Mouse (Mus musculus): ENCODE measurements around the gene Klhl23. TPM values are rescaled to one million over a fixed set of nuclear protein-coding genes. Genes with fewer than 3 reads are reported as not detected.
"Not testable (repeated sequence)": the region's sequence is repeated elsewhere in the genome, so short reads cannot be mapped to it uniquely, and the experiment has no call there.

Klhl23 gene
- polyA plus RNA-seq, 1 experiment from 2014 or later = 42.8 TPM

GRCm38 (mm10) chr2:69810169-69810568, 11.6 kb upstream of the Klhl23 start:
- Histone ChIP-seq H3K4me1 (no peaks in the 10 kb centered on the region), H3K9me3 (no peaks in the 10 kb centered on the region), H3K4me3 (no peak overlapping the region), H3K36me3 (no peaks in the 10 kb centered on the region), H3K27ac (replicated peaks) (no peak overlapping the region), H3K4me2 (no peak overlapping the region), H3K9ac (no peak overlapping the region), H3K27me3 (replicated peaks) (no peaks in the 10 kb centered on the region)
- 38% methylated on average over 15 of the region's 15 CpGs for WGBS
- ATAC-seq (ENCODE audit: extremely low read depth, insufficient number of reproducible peaks, low FRiP score, low TSS enrichment) = no peak

- not testable (repeated sequence) for H3K27ac ChIP-seq (replicated peaks); H3K9ac ChIP-seq; H3K4me3 ChIP-seq; H3K9me3 ChIP-seq; H3K4me1 ChIP-seq; H3K36me3 ChIP-seq; H3K27me3 ChIP-seq (replicated peaks); ATAC-seq (ENCODE audit: extremely low read depth, insufficient number of reproducible peaks, low FRiP score, low TSS enrichment); H3K4me2 ChIP-seq
- WGBS = 55% methylated on average over 7 of the region's 7 CpGs
Observed at GRCm38 (mm10) chr2:69811349-69811748, 10.4 kb upstream of the Klhl23 start.

- H3K27ac ChIP-seq (replicated peaks) = no peak overlapping the region
- WGBS = 19% methylated on average over 5 of the region's 5 CpGs
- H3K4me1 ChIP-seq = peaks cover 17% of the 10 kb centered on the region
- H3K4me3 ChIP-seq = no peak overlapping the region
- H3K4me2 ChIP-seq = no peak overlapping the region
- no peaks in the 10 kb centered on the region for H3K9me3 ChIP-seq
- H3K9ac ChIP-seq = no peak overlapping the region
- ATAC-seq (ENCODE audit: extremely low read depth, insufficient number of reproducible peaks, low FRiP score, low TSS enrichment) = no peak
- no peaks in the 10 kb centered on the region for H3K27me3 ChIP-seq (replicated peaks)
- H3K36me3 ChIP-seq = no peaks in the 10 kb centered on the region
Observed at GRCm38 (mm10) chr2:69816575-69816974, 5.2 kb upstream of the Klhl23 start.

- no peak overlapping the region for H3K27ac ChIP-seq (replicated peaks)
- no peak overlapping the region for H3K4me2 ChIP-seq
- H3K4me1 ChIP-seq = peaks cover 21% of the 10 kb centered on the region
- no peaks in the 10 kb centered on the region for H3K27me3 ChIP-seq (replicated peaks)
- 72% methylated on average over 9 of the region's 9 CpGs for WGBS
- no peak overlapping the region for H3K4me3 ChIP-seq
- ATAC-seq (ENCODE audit: extremely low read depth, insufficient number of reproducible peaks, low FRiP score, low TSS enrichment) = no peak
- no peak overlapping the region for H3K9ac ChIP-seq
- H3K36me3 ChIP-seq = no peaks in the 10 kb centered on the region
- H3K9me3 ChIP-seq = no peaks in the 10 kb centered on the region
Observed at GRCm38 (mm10) chr2:69818350-69819085, 3.2 kb upstream of the Klhl23 start.

GRCm38 (mm10) chr2:69820201-69820600, 1.5 kb upstream of the Klhl23 start:
- WGBS = 49% methylated on average over 1 of the region's 1 CpGs
- H3K27ac ChIP-seq (replicated peaks) = peak overlapping the region; percentile 56; the same call in 1 of the 2 replicates
- H3K4me2 ChIP-seq = no peak overlapping the region
- no peak overlapping the region for H3K9ac ChIP-seq
- H3K9me3 ChIP-seq = no peaks in the 10 kb centered on the region
- H3K27me3 ChIP-seq (replicated peaks) = no peaks in the 10 kb centered on the region
- no peak overlapping the region for H3K4me3 ChIP-seq
- ATAC-seq (ENCODE audit: extremely low read depth, insufficient number of reproducible peaks, low FRiP score, low TSS enrichment) = no peak
- H3K36me3 ChIP-seq = peaks cover 7% of the 10 kb centered on the region; the same call in 1 of the 2 replicates
- peaks cover 38% of the 10 kb centered on the region for H3K4me1 ChIP-seq

- under 1% methylated on average over 79 of the region's 80 CpGs for WGBS
- Histone ChIP-seq H3K4me2 (peak overlapping the region; percentile 85), H3K27me3 (replicated peaks) (no peaks in the 10 kb centered on the region), H3K4me3 (peak overlapping the region; percentile 88), H3K27ac (replicated peaks) (peak overlapping the region; percentile 98), H3K9me3 (no peaks in the 10 kb centered on the region), H3K36me3 (peaks cover 22% of the 10 kb centered on the region), H3K9ac (peak overlapping the region; percentile 98), H3K4me1 (peaks cover 45% of the 10 kb centered on the region)
- ATAC-seq (ENCODE audit: extremely low read depth, insufficient number of reproducible peaks, low FRiP score, low TSS enrichment) = peak; percentile 79; the same call in 1 of the 2 replicates
Observed at GRCm38 (mm10) chr2:69822361-69823128, 801 bp downstream of the Klhl23 start.

- H3K27me3 ChIP-seq (replicated peaks) = no peaks in the 10 kb centered on the region
- WGBS = 2% methylated on average over 45 of the region's 45 CpGs
- H3K4me1 ChIP-seq = peaks cover 49% of the 10 kb centered on the region
- no peaks in the 10 kb centered on the region for H3K9me3 ChIP-seq
- H3K9ac ChIP-seq = peak overlapping the region; percentile 98
- H3K4me3 ChIP-seq = peak overlapping the region; percentile 88
- peak overlapping the region; percentile 98 for H3K27ac ChIP-seq (replicated peaks)
- ATAC-seq (ENCODE audit: extremely low read depth, insufficient number of reproducible peaks, low FRiP score, low TSS enrichment) = 0 out of 2 replicates have a peak, but pooled peaks have one; percentile 39
- peaks cover 25% of the 10 kb centered on the region for H3K36me3 ChIP-seq
- H3K4me2 ChIP-seq = peak overlapping the region; percentile 85
Observed at GRCm38 (mm10) chr2:69823129-69823677, 1.5 kb downstream of the Klhl23 start.

GRCm38 (mm10) chr2:69825898-69826297, 4.2 kb downstream of the Klhl23 start:
- Histone ChIP-seq H3K9me3 (no peaks in the 10 kb centered on the region), H3K27me3 (replicated peaks) (no peaks in the 10 kb centered on the region), H3K4me1 (peaks cover 44% of the 10 kb centered on the region), H3K27ac (replicated peaks) (peak overlapping the region; percentile 36; the same call in 1 of the 2 replicates), H3K9ac (no peak overlapping the region), H3K36me3 (peaks cover 51% of the 10 kb centered on the region), H3K4me3 (no peak overlapping the region), H3K4me2 (no peak overlapping the region)
- 79% methylated on average over 10 of the region's 10 CpGs for WGBS
- ATAC-seq (ENCODE audit: extremely low read depth, insufficient number of reproducible peaks, low FRiP score, low TSS enrichment) = no peak

GRCm38 (mm10) chr2:69826380-69826779, 4.6 kb downstream of the Klhl23 start:
- H3K36me3 ChIP-seq = peaks cover 56% of the 10 kb centered on the region
- no peak overlapping the region for H3K4me2 ChIP-seq
- H3K27ac ChIP-seq (replicated peaks) = peak overlapping the region; percentile 36; the same call in 1 of the 2 replicates
- 59% methylated on average over 2 of the region's 2 CpGs for WGBS
- no peak overlapping the region for H3K4me3 ChIP-seq
- no peak overlapping the region for H3K9ac ChIP-seq
- H3K9me3 ChIP-seq = no peaks in the 10 kb centered on the region
- H3K4me1 ChIP-seq = peaks cover 40% of the 10 kb centered on the region
- no peaks in the 10 kb centered on the region for H3K27me3 ChIP-seq (replicated peaks)
- no peak for ATAC-seq (ENCODE audit: extremely low read depth, insufficient number of reproducible peaks, low FRiP score, low TSS enrichment)

GRCm38 (mm10) chr2:69828031-69828430, 6.3 kb downstream of the Klhl23 start:
- Histone ChIP-seq H3K27ac (replicated peaks) (no peak overlapping the region), H3K36me3 (peaks cover 71% of the 10 kb centered on the region), H3K4me1 (peaks cover 36% of the 10 kb centered on the region), H3K9ac (0 out of 2 replicates have a peak overlapping the region, but pooled peaks have one; percentile 47), H3K4me3 (no peak overlapping the region), H3K4me2 (no peak overlapping the region), H3K27me3 (replicated peaks) (no peaks in the 10 kb centered on the region), H3K9me3 (no peaks in the 10 kb centered on the region)
- 41% methylated on average over 7 of the region's 7 CpGs for WGBS
- no peak for ATAC-seq (ENCODE audit: extremely low read depth, insufficient number of reproducible peaks, low FRiP score, low TSS enrichment)

GRCm38 (mm10) chr2:69829680-69830079, 7.9 kb downstream of the Klhl23 start:
- WGBS = 71% methylated on average over 2 of the region's 2 CpGs
- Histone ChIP-seq H3K4me2 (no peak overlapping the region), H3K4me3 (no peak overlapping the region), H3K27ac (replicated peaks) (no peak overlapping the region), H3K36me3 (peaks cover 81% of the 10 kb centered on the region), H3K4me1 (peaks cover 22% of the 10 kb centered on the region), H3K27me3 (replicated peaks) (no peaks in the 10 kb centered on the region), H3K9me3 (no peaks in the 10 kb centered on the region), H3K9ac (no peak overlapping the region)
- ATAC-seq (ENCODE audit: extremely low read depth, insufficient number of reproducible peaks, low FRiP score, low TSS enrichment) = no peak

Measured in heart, embryonic 13.5 days (tissue).